Mouse (Mus musculus) urinary bladder, postnatal 4 days (tissue): Measurements from ENCODE around the gene Fam207a.

ENCODE experiments used
- DNase-seq, 2 experiments: peaks; one replicate each; pipeline ENCODE4 v3.0.0; 2021 to 2022; ENCODE audit warnings: low spot score in 2 of 2

Fam207a gene

GRCm38 (mm10) chr10:77455251-77456010, 60.2 kb downstream of the Fam207a start:
- no peak for DNase-seq

- no peak for DNase-seq
Measured at GRCm38 (mm10) chr10:77454795-77455194, 60.8 kb downstream of the Fam207a start.

GRCm38 (mm10) chr10:77451822-77452221, 63.8 kb downstream of the Fam207a start:
- DNase-seq: no peak

- DNase-seq: no peak
Measured at GRCm38 (mm10) chr10:77450159-77450464, 65.5 kb downstream of the Fam207a start.

- no peak for DNase-seq
Measured at GRCm38 (mm10) chr10:77449315-77450158, 66.0 kb downstream of the Fam207a start.

- no peak for DNase-seq
Measured at GRCm38 (mm10) chr10:77448698-77449247, 66.8 kb downstream of the Fam207a start.

- no peak for DNase-seq
Measured at GRCm38 (mm10) chr10:77448209-77448608, 67.4 kb downstream of the Fam207a start.

- DNase-seq: no peak
Measured at GRCm38 (mm10) chr10:77447755-77448154, 67.8 kb downstream of the Fam207a start.

- no peak for DNase-seq
Measured at GRCm38 (mm10) chr10:77442250-77442649, 73.3 kb downstream of the Fam207a start.

- no peak for DNase-seq
Measured at GRCm38 (mm10) chr10:77441812-77442211, 73.8 kb downstream of the Fam207a start.

- DNase-seq: peak in 1 of 2 experiments; percentile 44
Measured at GRCm38 (mm10) chr10:77440841-77441755, 74.5 kb downstream of the Fam207a start.

GRCm38 (mm10) chr10:77440286-77440685, 75.3 kb downstream of the Fam207a start:
- no peak for DNase-seq

- DNase-seq: no peak
Measured at GRCm38 (mm10) chr10:77439026-77439425, 76.6 kb downstream of the Fam207a start.

GRCm38 (mm10) chr10:77438021-77438420, 77.6 kb downstream of the Fam207a start:
- DNase-seq: no peak
